In genomic region chr1:95313393-95314228, GRCm38 (mm10) we compare ENCODE assay signal across 8 mouse cellular contexts. TPM values are rescaled to one million over a fixed set of nuclear protein-coding genes. Genes with fewer than 3 reads are reported as not detected.
A peak's percentile ranks its signal among the peaks of the same experiment; 100 is the strongest.
DNase-seq lines count a peak whose midpoint lies in the region; ATAC-seq and TF ChIP-seq lines count a peak whose summit lies in the region.

TSS of gene Fam174a (plus strand) at chr1:95313623.

- H3K9me3 ChIP-seq in CH12.LX (replicated peaks; ENCODE audit: low read length) = no peaks in the 10 kb centered on the region
- no peaks in the 10 kb centered on the region for H3K9me3 ChIP-seq in forebrain, embryonic 12.5 days
- no peaks in the 10 kb centered on the region for H3K9me3 ChIP-seq in heart, postnatal 0 days (replicated peaks; ENCODE audit: control insufficient read depth, low read length)
- no peaks in the 10 kb centered on the region for H3K9me3 ChIP-seq in liver, embryonic 16.5 days (replicated peaks; ENCODE audit: control insufficient read depth, low read length)
- no peaks in the 10 kb centered on the region for H3K9me3 ChIP-seq in neural tube, embryonic 13.5 days

- H3K36me3 ChIP-seq in CH12.LX (replicated peaks in 1 of 2; ENCODE audit: control insufficient read depth in 1 of 2, insufficient read depth in 1 of 2, low read length in 1 of 2) = no peaks in the 10 kb centered on the region
- no peaks in the 10 kb centered on the region for H3K36me3 ChIP-seq in forebrain, embryonic 12.5 days (replicated peaks)
- H3K36me3 ChIP-seq in heart, postnatal 0 days (replicated peaks; ENCODE audit: control insufficient read depth, insufficient read depth, low read length) = no peaks in the 10 kb centered on the region
- no peaks in the 10 kb centered on the region for H3K36me3 ChIP-seq in liver, embryonic 16.5 days (ENCODE audit: control insufficient read depth, insufficient read depth)
- H3K36me3 ChIP-seq in neural tube, embryonic 13.5 days = no peaks in the 10 kb centered on the region
- H3K36me3 ChIP-seq in testis, adult 2 months (ENCODE audit: control insufficient read depth, insufficient read depth, low read length) = no peaks in the 10 kb centered on the region

- H3K27me3 ChIP-seq in CH12.LX (replicated peaks) = no peaks in the 10 kb centered on the region
- H3K27me3 ChIP-seq in forebrain, embryonic 12.5 days = no peaks in the 10 kb centered on the region
- H3K27me3 ChIP-seq in heart, postnatal 0 days (ENCODE audit: control insufficient read depth, insufficient read depth, low read length) = no peaks in the 10 kb centered on the region
- no peaks in the 10 kb centered on the region for H3K27me3 ChIP-seq in liver, embryonic 16.5 days (ENCODE audit: control insufficient read depth, insufficient read depth, low read depth, low read length)
- H3K27me3 ChIP-seq in neural tube, embryonic 13.5 days = no peaks in the 10 kb centered on the region
- no peaks in the 10 kb centered on the region for H3K27me3 ChIP-seq in testis, adult 2 months (ENCODE audit: control insufficient read depth, insufficient read depth, low read length)

- H3K4me2 ChIP-seq in CH12.LX (ENCODE audit: insufficient read depth, low read depth, poor library complexity, severe bottlenecking) = peak within 1 kb of the TSS; percentile 48
- peak within 1 kb of the TSS; percentile 86 for H3K4me2 ChIP-seq in forebrain, embryonic 12.5 days
- H3K4me2 ChIP-seq in heart, postnatal 0 days (ENCODE audit: low read depth, low read length) = peak within 1 kb of the TSS; percentile 79
- H3K4me2 ChIP-seq in liver, embryonic 16.5 days (ENCODE audit: low read depth, low read length) = peak within 1 kb of the TSS; percentile 92
- peak within 1 kb of the TSS; percentile 89 for H3K4me2 ChIP-seq in neural tube, embryonic 13.5 days

- TF ChIP-seq RAD21 in CH12.LX (IDR thresholded peaks at IDR 0.05; ENCODE audit: low read depth, low read length) = no peak; the same call in 1 of the 2 replicates

- dilution Hi-C loops in CH12.LX (cut with MboI; ENCODE audit: extremely low pct_ligation_motif_present, extremely low pct_unique_long_range_greater_than_20kb, low sequenced_read_pairs) = no loop called here

- peak; percentile 91 for DNase-seq in CH12.LX (ENCODE audit: extremely low read depth)
- DNase-seq in c-Kit-positive CD71-positive TER-119-positive erythroid progenitor cells, embryonic 14.5 days (ENCODE audit: low spot score) = peak; percentile 85
- DNase-seq in heart, postnatal 0 days (ENCODE audit: low spot score) = peak; percentile 94
- peak; percentile 95 to 96 for DNase-seq in kidney, postnatal 4 days

- H3K27ac ChIP-seq in CH12.LX (ENCODE audit: insufficient read depth, low read depth) = peak within 1 kb of the TSS; percentile 41; the same call in 1 of the 2 replicates
- peak within 1 kb of the TSS; percentile 72 for H3K27ac ChIP-seq in forebrain, embryonic 12.5 days
- peak within 1 kb of the TSS; percentile 85 for H3K27ac ChIP-seq in heart, postnatal 0 days (ENCODE audit: low read depth)
- peak within 1 kb of the TSS; percentile 55 for H3K27ac ChIP-seq in liver, embryonic 16.5 days (ENCODE audit: low read length)
- peak within 1 kb of the TSS; percentile 88 for H3K27ac ChIP-seq in neural tube, embryonic 13.5 days (replicated peaks)
- peak within 1 kb of the TSS; percentile 73 for H3K27ac ChIP-seq in testis, adult 2 months (ENCODE audit: control insufficient read depth, insufficient read depth, low read depth, low read length)

- peaks cover 0 to 21% of the 10 kb centered on the region in 2 experiments; a peak in 2 of 4 replicates for H3K4me1 ChIP-seq in CH12.LX (ENCODE audit: control insufficient read depth in 1 of 2, insufficient read depth in 2 of 2)
- peaks cover 7% of the 10 kb centered on the region for H3K4me1 ChIP-seq in forebrain, embryonic 12.5 days
- peaks cover 29% of the 10 kb centered on the region for H3K4me1 ChIP-seq in heart, postnatal 0 days (ENCODE audit: control insufficient read depth, insufficient read depth)
- H3K4me1 ChIP-seq in liver, embryonic 16.5 days (ENCODE audit: control insufficient read depth, low read depth, low read length) = peaks cover 3% of the 10 kb centered on the region
- H3K4me1 ChIP-seq in neural tube, embryonic 13.5 days (replicated peaks) = peaks cover 25% of the 10 kb centered on the region
- H3K4me1 ChIP-seq in testis, adult 2 months (ENCODE audit: control insufficient read depth, insufficient read depth, low read length) = no peaks in the 10 kb centered on the region

- peak; percentile 100 for ATAC-seq in forebrain, embryonic 12.5 days (ENCODE audit: low FRiP score)
- ATAC-seq in heart, postnatal 0 days (ENCODE audit: insufficient read depth, low read depth) = peak; percentile 100
- peak; percentile 97 for ATAC-seq in liver, embryonic 16.5 days (ENCODE audit: low read depth)
- ATAC-seq in neural tube, embryonic 13.5 days (ENCODE audit: low read depth) = peak; percentile 100

- H3K4me3 ChIP-seq in CH12.LX (replicated peaks in 1 of 3; ENCODE audit: low read depth in 2 of 3, low read length in 2 of 3, poor library complexity in 1 of 3) = peak within 1 kb of the TSS; percentile 77 to 93 (median 92)
- H3K4me3 ChIP-seq in forebrain, embryonic 12.5 days (replicated peaks) = peak within 1 kb of the TSS; percentile 85
- H3K4me3 ChIP-seq in heart, postnatal 0 days (ENCODE audit: low read depth, low read length) = peak within 1 kb of the TSS; percentile 90
- peak within 1 kb of the TSS; percentile 87 for H3K4me3 ChIP-seq in liver, embryonic 16.5 days (ENCODE audit: low read depth, low read length)
- peak within 1 kb of the TSS; percentile 90 for H3K4me3 ChIP-seq in neural tube, embryonic 13.5 days
- H3K4me3 ChIP-seq in testis, adult 2 months (ENCODE audit: control insufficient read depth, low read depth, low read length) = peak within 1 kb of the TSS; percentile 94

- TF ChIP-seq POLR2A in CH12.LX (IDR thresholded peaks at IDR 0.05; ENCODE audit: low read depth, low read length) = peak; percentile 76
- TF ChIP-seq POLR2A in testis, adult 2 months (IDR thresholded peaks at IDR 0.05; ENCODE audit: control insufficient read depth, low read depth, low read length) = peak; percentile 93

- peak within 1 kb of the TSS; percentile 85 for H3K9ac ChIP-seq in CH12.LX (ENCODE audit: insufficient read depth, low read depth)
- peak within 1 kb of the TSS; percentile 86 for H3K9ac ChIP-seq in forebrain, embryonic 12.5 days
- peak within 1 kb of the TSS; percentile 85 for H3K9ac ChIP-seq in heart, postnatal 0 days (replicated peaks; ENCODE audit: low read depth, low read length)
- H3K9ac ChIP-seq in liver, embryonic 16.5 days (ENCODE audit: low read depth, low read length) = peak within 1 kb of the TSS; percentile 85
- peak within 1 kb of the TSS; percentile 92 for H3K9ac ChIP-seq in neural tube, embryonic 13.5 days

- in situ Hi-C loops in CH12.LX (cut with MboI; ENCODE audit: low pct_ligation_motif_present, low pct_unique_long_range_greater_than_20kb, low sequenced_read_pairs) = no loop called here

- TF ChIP-seq EP300 in CH12.LX (IDR thresholded peaks at IDR 0.05; ENCODE audit: low read length) = no peak
- TF ChIP-seq EP300 in heart, postnatal 0 days (IDR thresholded peaks at IDR 0.05; ENCODE audit: low read depth) = no peak

- TF ChIP-seq CTCF in CH12.LX (conservative IDR thresholded peaks at IDR 0.05 in 1 of 2, IDR thresholded peaks at IDR 0.05 in 1 of 2; ENCODE audit: low read depth in 2 of 2, low read length in 2 of 2) = no peak
- TF ChIP-seq CTCF in heart, postnatal 0 days (IDR thresholded peaks at IDR 0.05; ENCODE audit: low read depth) = no peak
- no peak for TF ChIP-seq CTCF in testis, adult 2 months (IDR thresholded peaks at IDR 0.05; ENCODE audit: control insufficient read depth, insufficient read depth, insufficient replicate concordance, low read depth, low read length)

- under 1% methylated on average over 79 of the region's 79 CpGs for WGBS in forebrain, embryonic 12.5 days
- under 1% methylated on average over 79 of the region's 79 CpGs for WGBS in heart, postnatal 0 days
- under 1% methylated on average over 79 of the region's 79 CpGs for WGBS in liver, embryonic 16.5 days (ENCODE audit: insufficient replicate concordance)
- under 1% methylated on average over 79 of the region's 79 CpGs for WGBS in neural tube, embryonic 13.5 days

- H3K79me2 ChIP-seq in CH12.LX (replicated peaks; ENCODE audit: control insufficient read depth, extremely low read depth, insufficient read depth, poor library complexity, severe bottlenecking) = peaks cover 2% of the 10 kb centered on the region; the same call in 1 of the 2 replicates

TF ChIP-seq in CH12.LX, 34 proteins besides CTCF, POLR2A, EP300 and RAD21 (continues in another document):
- TF ChIP-seq NELFE (IDR thresholded peaks at IDR 0.05; ENCODE audit: low read depth, low read length) = peak; percentile 80
- TF ChIP-seq USF2 (conservative IDR thresholded peaks at IDR 0.05; ENCODE audit: low read depth, low read length) = no peak
- TF ChIP-seq SMC3 (IDR thresholded peaks at IDR 0.05; ENCODE audit: low read depth, low read length) = no peak; the same call in 1 of the 2 replicates
- no peak; the same call in 1 of the 2 replicates for TF ChIP-seq GABPA (IDR thresholded peaks at IDR 0.05; ENCODE audit: insufficient replicate concordance, low read depth, low read length)
- no peak for TF ChIP-seq JUN (IDR thresholded peaks at IDR 0.05; ENCODE audit: insufficient read depth, low read depth, low read length)
- no peak for TF ChIP-seq MYC (IDR thresholded peaks at IDR 0.05; ENCODE audit: low read depth, low read length)
- TF ChIP-seq TCF12 (IDR thresholded peaks at IDR 0.05; ENCODE audit: low read depth, low read length) = peak; percentile 67
- no peak for TF ChIP-seq MAZ (IDR thresholded peaks at IDR 0.05; ENCODE audit: low read depth, low read length)
- peak; percentile 40; the same call in 1 of the 2 replicates for TF ChIP-seq ZMIZ1 (IDR thresholded peaks at IDR 0.05; ENCODE audit: low read depth, low read length)
- no peak for TF ChIP-seq CHD1 (IDR thresholded peaks at IDR 0.05; ENCODE audit: low read depth, low read length)
- TF ChIP-seq ETS1 (conservative IDR thresholded peaks at IDR 0.05; ENCODE audit: low read depth, low read length) = 0 out of 2 replicates have a peak, but pooled peaks have one; percentile 16
- TF ChIP-seq USF1 (IDR thresholded peaks at IDR 0.05; ENCODE audit: low read depth, low read length) = no peak
- no peak for TF ChIP-seq ZC3H11A (IDR thresholded peaks at IDR 0.05; ENCODE audit: low read depth, low read length)

RNA-seq across cellular contexts. Expression of gene Fam174a, which starts in this region (rescaled TPM):
- total RNA-seq in CH12.LX (2012; rRNA removed) = 11.4 and 14.6 TPM in 2 replicates
- total RNA-seq in CH12.LX (2014; rRNA removed) = 21.5 and 22.3 TPM in 2 replicates
- polyA plus RNA-seq in CH12.LX (2012; ENCODE audit: insufficient read length, low read depth) = 10.1 TPM in 2 replicates
- polyA plus RNA-seq in forebrain, embryonic 12.5 days (2016; fragmentation: Nextera tagmentation; extraction: Ambion mirVana) = 19.8 and 20.5 TPM in 2 replicates
- 31.5 and 57.1 TPM in 2 replicates for total RNA-seq in heart, postnatal 0 days (2014; rRNA removed; ENCODE audit: low replicate concordance)
- polyA plus RNA-seq in heart, postnatal 0 days (2015; fragmentation: Nextera tagmentation; extraction: Ambion mirVana) = 36.1 and 39.5 TPM in 2 replicates
- polyA plus RNA-seq in liver, embryonic 16.5 days (2015; fragmentation: Nextera tagmentation; extraction: Ambion mirVana) = 6.0 and 6.5 TPM in 2 replicates
- polyA plus RNA-seq in neural tube, embryonic 13.5 days (2015; fragmentation: Nextera tagmentation; extraction: Ambion mirVana) = 28.6 and 29.6 TPM in 2 replicates
- 27.2 and 30.9 TPM in 2 replicates for polyA plus RNA-seq in testis, adult 2 months (2012; rRNA removed)

Comparison
In these comparisons a context has a peak if more than half of its experiments do, and no peak if none do; other contexts are left out.
1. Peak in every context shown above with its lines: DNase-seq, ATAC-seq, H3K4me3 ChIP-seq and H3K27ac ChIP-seq.